Mouse (Mus musculus) kidney, postnatal 0 days (tissue): ENCODE measurements at regions not wholly inside any gene's neighbourhood (a gene's known extent, or its start where the extent isn't known, plus 50 kb on each side); places are given as distances from the start of the nearest gene placed in this dataset.

Experiments
- ATAC-seq: fragments of 200-750 bp; cut with Nextera tagmentation; replicated peaks from 2 replicates; pipeline ENCODE4 v1.8.0; 2017; ENCODE audit warnings: low read depth, moderate number of reproducible peaks, moderate TSS enrichment, moderate library complexity; ENCODE audit not compliant: low FRiP score
- DNase-seq: peaks from one replicate; pipeline ENCODE4 v3.0.0-alpha.2; 2016; ENCODE audit warnings: low spot score
- H3K27ac ChIP-seq: fragments of 300-500 bp; sonication (generic); 2 replicates; pipeline ENCODE4 v1.5.1; 2014; ENCODE audit warnings: mild to moderate bottlenecking
- H3K27me3 ChIP-seq: fragments of 300-500 bp; sonication (generic); 2 replicates; pipeline ENCODE4 v1.6.1; 2014; ENCODE audit warnings: low read length, mixed read lengths; ENCODE audit not compliant: insufficient read depth
- H3K36me3 ChIP-seq: fragments of 300-500 bp; sonication (generic); 2 replicates; pipeline ENCODE4 v1.6.1; 2014; ENCODE audit warnings: low read length, mixed read lengths; ENCODE audit not compliant: insufficient read depth
- H3K4me1 ChIP-seq: fragments of 300-500 bp; sonication (generic); replicated peaks from 2 replicates; pipeline ENCODE4 v1.6.1; 2014; ENCODE audit warnings: antibody characterized with exemption, low read length, mixed read lengths; ENCODE audit not compliant: insufficient read depth
- H3K4me2 ChIP-seq: fragments of 300-500 bp; sonication (generic); 2 replicates; pipeline ENCODE4 v1.6.1; 2014; ENCODE audit warnings: mild to moderate bottlenecking, low read length, moderate library complexity, mixed read lengths
- H3K4me3 ChIP-seq: fragments of 300-500 bp; sonication (generic); replicated peaks from 2 replicates; pipeline ENCODE4 v1.5.1; 2014; ENCODE audit warnings: low read depth, low read length
- H3K9ac ChIP-seq: fragments of 300-500 bp; sonication (generic); 2 replicates; pipeline ENCODE4 v1.6.1; 2014; ENCODE audit warnings: low read depth, low read length
- H3K9me3 ChIP-seq: fragments of 300-500 bp; sonication (generic); replicated peaks from 2 replicates; pipeline ENCODE4 v1.6.1; 2016; ENCODE audit warnings: low read length, inconsistent platforms, mixed read lengths
- CTCF ChIP-seq: IDR thresholded peaks from 2 replicates; pipeline ENCODE4 v1.5.1; 2016; ENCODE audit warnings: antibody characterized with exemption, low read depth, mild to moderate bottlenecking, moderate library complexity
- WGBS: fragments of 180-500 bp; shearing (Covaris S2); extraction: QIAGEN DNeasy Blood & Tissue Kit; methylation state at CpG from one replicate; pipeline ENCODE4 v1.1.7; 2014; 5-methylcytosine and 5-hydroxymethylcytosine counted together

DNA sequence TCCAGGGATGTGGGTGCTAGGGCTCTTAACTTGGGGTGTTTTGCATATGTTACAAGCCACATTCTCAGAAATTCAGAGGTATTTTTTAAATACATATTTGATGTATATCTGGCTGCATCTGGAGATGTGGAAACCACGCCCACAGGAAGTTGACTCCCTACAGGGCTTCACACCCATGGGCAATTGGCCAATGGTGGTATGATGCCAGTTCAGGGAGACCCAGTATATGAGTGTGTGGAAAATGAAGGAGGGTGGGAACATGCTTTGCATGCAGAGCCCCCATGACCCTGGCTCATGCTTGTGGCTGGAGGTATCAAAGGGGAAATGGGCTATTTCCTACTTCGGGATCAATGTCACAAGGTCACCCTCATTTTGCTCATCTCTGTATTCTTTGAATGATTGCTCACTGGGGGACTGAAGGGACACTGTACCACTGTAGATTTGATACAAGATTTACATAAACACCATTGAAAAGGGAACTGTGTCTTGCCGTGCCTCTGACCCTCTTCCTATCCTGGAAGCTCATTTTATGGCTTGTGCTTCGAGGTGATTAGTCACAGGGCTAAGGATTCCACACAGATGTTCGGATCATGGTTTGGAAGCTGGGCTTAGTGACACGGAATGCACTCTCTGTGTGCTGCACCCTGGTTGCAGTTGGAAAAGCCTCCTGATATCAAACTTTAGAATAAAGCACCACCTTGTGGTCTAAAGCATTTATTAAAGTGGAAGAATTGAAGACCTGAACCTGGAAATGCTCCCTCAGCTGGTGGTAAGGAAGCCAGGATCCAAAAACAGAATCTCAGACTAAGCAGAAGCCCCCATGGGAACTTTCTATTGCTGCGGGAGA is 56.8 kb upstream of the Edn1 start:
- H3K4me3 ChIP-seq = no peak overlapping the region
- H3K27ac ChIP-seq = no peak overlapping the region
- peak; percentile 92 for TF ChIP-seq CTCF
- H3K27me3 ChIP-seq = no peaks in the 10 kb centered on the region
- no peaks in the 10 kb centered on the region for H3K4me1 ChIP-seq
- no peaks in the 10 kb centered on the region for H3K9me3 ChIP-seq
- H3K9ac ChIP-seq = no peak overlapping the region
- ATAC-seq (no peak), DNase-seq (peak; percentile 93)
- no peaks in the 10 kb centered on the region for H3K36me3 ChIP-seq
- H3K4me2 ChIP-seq = no peak overlapping the region
- 31% methylated on average over 7 of the region's 7 CpGs for WGBS

GRCm38 (mm10) chr13:42245753-42246409 is 55.4 kb upstream of the Edn1 start:
- Histone ChIP-seq H3K4me2 (no peak overlapping the region), H3K9ac (no peak overlapping the region), H3K9me3 (no peaks in the 10 kb centered on the region), H3K4me1 (no peaks in the 10 kb centered on the region), H3K36me3 (no peaks in the 10 kb centered on the region), H3K27me3 (no peaks in the 10 kb centered on the region), H3K4me3 (no peak overlapping the region), H3K27ac (no peak overlapping the region)
- DNase-seq (no peak), ATAC-seq (no peak)
- WGBS = 76% methylated on average over 11 of the region's 11 CpGs
- TF ChIP-seq CTCF = no peak
